Mouse (Mus musculus): ENCODE results near the gene Csad.
"Not testable (repeated sequence)": the region's sequence is repeated elsewhere in the genome, so short reads cannot be mapped to it uniquely, and the experiment has no call there.

Csad gene

GRCm38 (mm10) chr15:102235371-102236027 is 31.0 kb upstream of the Csad start:
- peak; percentile 55 for DNase-seq (ENCODE audit: low spot score)

- no peak for DNase-seq (ENCODE audit: low spot score)
Measured at GRCm38 (mm10) chr15:102233896-102234295, 29.4 kb upstream of the Csad start.

DNA sequence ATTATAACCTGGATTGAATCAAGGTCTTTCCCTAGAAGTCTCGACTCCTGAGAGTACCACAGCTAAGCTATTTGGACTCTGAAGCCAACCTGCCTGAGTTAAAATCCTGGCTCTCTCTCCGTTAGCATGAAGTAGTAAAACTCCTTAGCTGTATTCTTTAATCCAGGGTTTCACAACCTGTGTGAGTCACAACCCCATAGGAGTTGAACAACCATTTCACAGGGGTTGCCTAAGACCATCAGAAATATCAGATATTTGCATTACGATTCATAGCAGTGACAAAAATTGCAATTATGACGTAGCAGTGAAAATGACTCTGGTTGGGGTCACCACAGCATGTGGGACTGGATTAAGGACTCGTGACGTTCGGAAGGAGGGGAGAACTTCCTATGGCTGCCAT is 28.2 kb upstream of the Csad start:
- DNase-seq (ENCODE audit: low spot score), result no peak

DNA sequence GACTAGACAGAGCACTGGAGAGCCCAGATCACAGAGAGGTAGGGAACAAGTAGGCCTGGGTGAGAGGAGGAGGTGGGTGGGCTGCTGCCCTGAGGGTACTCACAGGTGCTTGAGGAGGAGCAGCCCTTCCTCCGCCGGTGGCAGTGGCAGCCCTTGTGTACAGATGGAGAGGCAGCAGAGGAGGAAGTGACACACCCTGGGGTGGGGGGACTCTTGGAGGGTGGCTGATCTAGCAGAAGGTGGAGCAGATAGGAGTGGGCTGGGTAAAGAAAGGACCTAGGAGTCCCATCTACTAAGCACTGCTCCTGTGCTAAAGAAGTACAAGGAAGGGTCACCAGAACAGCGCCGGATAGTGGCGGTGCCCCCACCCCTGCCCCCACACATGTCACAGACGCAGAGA is 27.2 kb upstream of the Csad start, which contains the start of gene Itgb7:
Itgb7 (minus strand) TSS at position 197 of the 400 bp plus-strand sequence.
- DNase-seq (ENCODE audit: low spot score), result no peak

GRCm38 (mm10) chr15:102230408-102231321 is 26.1 kb upstream of the Csad start:
- DNase-seq (ENCODE audit: low spot score), result no peak

DNA sequence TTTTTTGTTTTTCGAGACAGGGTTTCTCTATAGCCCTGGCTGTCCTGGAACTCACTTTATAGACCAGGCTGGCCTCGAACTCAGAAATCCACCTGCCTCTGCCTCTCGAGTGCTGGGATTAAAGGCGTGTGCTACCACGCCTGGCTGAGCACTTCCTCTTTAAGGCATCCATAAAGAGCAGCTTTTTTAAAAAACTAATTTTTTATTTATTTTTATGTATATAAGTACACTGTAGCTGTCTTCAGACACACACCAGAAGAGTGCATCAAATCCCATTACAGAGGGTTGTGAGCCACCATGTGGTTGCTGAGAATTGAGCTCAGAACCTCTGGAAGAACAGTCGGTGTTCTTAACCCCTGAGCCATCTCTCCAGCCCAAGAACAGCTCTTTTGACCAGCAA is 21.1 kb upstream of the Csad start:
- not testable (repeated sequence) for DNase-seq (ENCODE audit: low spot score)

DNA sequence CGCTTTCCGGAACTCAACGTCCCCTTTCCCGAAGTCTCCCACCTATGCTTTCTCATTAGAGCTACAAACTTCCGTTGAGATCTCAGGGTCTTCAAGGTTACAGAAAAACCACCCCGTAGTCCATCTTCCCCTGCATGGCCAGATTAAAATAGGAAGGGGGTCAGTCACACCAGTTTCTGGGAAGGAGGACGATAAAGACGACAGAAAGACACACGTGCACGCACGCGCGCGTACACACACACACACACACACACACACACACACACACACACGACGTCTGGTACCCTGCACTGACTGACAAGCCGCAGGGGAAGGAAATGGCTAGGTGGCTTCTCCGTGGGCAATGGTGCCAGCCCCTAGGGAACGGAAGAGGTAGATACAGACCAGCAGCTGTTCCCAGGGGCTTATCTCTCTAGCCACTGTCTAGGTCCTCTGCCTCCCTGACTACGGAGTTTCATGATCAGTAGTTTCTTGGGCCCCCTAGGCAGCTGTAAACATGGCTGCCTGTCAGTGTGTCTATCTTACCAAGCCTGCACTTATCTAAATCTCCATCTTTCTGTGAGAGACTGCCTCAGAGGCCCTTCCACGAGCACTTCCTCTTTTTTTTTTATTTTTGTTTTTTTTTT is 20.6 kb upstream of the Csad start:
- no peak for DNase-seq (ENCODE audit: low spot score)

DNA sequence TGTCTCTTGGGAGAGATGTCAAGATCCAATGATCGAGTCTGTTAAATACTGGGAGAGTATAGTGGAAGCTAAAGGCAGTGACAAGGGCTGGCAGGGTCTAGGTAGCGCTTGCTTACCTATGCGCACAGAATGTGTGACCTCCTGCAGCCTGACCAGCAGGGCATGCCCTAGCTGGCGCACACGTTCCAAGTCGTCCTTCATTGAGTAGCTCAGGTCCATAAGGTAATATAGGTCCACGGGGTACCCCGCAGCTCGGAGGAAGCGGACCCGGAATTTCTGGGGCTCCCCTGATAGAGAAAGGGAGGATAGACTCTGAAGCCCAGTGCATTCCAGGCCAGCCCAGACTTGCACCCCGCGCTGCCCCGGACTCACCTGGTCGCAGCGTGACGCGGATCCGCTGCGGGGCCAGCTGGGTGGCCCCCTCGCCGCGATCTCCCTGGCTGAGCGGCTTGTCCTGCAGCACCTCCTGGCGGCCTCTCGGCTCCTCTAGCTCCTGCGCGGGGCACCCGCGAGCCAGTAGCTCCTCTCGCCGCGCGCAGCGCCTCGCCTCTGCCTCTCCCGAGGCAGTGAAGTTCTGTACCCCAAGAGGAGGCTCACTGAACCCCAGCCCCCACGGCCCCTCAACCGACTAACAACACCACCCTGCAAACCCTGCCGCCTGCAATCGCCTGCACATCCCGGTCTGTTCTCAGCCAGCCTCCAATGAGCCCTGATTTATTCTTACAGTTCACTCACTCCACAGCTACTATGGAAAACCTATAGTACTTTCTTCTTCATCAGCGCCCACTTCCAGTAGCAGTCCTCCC is 19.9 kb upstream of the Csad start:
- DNase-seq (ENCODE audit: low spot score), result peak; percentile 79

DNA sequence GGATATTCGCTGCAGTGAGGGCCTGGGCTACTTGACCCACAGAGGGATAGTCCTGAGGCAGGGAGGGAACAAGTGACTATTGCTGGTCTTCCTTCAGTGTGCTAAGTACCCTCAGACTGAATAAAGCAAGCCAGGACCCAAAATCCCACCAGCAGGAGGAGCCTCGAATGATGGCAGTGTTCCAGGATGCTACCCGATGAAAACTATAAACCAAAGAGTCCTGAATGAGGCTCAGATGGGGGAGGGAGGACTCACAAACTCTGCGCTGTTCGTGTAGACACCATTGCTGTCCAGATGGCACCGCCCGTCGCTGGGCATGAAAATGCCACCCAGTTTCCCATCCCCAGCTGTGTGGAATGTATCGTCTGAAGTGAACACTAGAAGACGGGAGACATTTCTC is 17.9 kb upstream of the Csad start:
- DNase-seq (ENCODE audit: low spot score), result no peak

GRCm38 (mm10) chr15:102217325-102217724 is 12.8 kb upstream of the Csad start:
- DNase-seq (ENCODE audit: low spot score), result no peak

DNA sequence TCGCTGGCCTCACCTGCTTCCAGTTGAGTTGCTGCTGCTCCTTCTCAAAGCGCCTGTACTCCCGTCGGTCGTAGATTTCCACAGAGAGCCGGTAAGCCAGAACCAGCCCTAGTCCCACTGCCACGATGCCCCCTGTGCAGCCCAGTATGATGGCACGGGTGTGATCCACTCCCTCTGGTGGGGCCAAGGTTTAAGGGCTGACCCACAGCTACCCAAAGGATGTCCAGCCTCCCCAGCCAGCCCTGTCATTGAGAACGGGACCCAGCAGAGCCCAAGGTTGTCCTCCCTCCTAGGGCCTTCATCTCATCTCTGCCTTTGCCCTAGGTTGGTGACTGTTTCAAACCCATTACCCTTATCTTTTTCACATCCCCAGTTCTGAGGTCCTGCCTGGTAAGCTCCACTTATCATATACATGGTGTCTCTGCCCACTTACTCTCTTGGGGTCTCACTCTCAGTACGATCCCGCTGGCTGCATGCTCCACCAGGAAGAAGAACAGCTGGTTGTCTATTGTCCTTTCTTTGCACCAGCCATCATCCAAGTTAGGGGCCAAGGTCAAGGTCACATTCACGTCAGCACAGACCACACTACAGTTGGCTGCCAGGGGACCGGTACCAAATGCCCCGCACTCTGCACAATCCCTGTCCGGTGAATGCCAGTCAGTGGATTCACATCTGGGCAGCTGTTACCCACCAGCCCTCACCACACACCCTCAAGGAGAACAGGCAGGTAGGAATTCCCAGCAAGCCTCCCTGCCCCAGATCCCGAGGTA is 12.1 kb upstream of the Csad start:
- no peak for DNase-seq (ENCODE audit: low spot score)

- no peak for DNase-seq (ENCODE audit: low spot score)
Measured at GRCm38 (mm10) chr15:102215624-102216023, 11.1 kb upstream of the Csad start.

GRCm38 (mm10) chr15:102214132-102214531 is 9.6 kb upstream of the Csad start:
- no peak for DNase-seq (ENCODE audit: low spot score)

DNA sequence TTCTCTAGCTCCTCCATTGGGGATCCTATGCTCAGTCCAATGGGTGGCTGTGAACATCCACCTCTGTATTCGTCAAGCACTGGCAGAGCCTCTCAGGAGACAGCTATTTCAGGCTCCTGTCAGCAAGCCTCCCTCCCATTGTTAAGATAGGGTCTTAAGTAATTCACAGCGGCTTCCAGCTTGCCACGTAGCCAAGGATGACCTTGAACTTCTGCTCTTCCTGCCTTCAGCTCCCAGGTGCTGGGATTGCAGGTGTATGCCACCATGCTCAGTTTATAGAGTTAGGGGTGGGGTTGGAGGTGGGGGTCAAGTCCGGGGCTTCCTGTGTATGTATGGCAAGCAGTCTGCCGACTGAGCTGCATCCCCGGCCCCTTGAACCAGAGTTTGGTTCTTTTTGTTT is 7.4 kb upstream of the Csad start:
- DNase-seq (ENCODE audit: low spot score), result no peak

DNA sequence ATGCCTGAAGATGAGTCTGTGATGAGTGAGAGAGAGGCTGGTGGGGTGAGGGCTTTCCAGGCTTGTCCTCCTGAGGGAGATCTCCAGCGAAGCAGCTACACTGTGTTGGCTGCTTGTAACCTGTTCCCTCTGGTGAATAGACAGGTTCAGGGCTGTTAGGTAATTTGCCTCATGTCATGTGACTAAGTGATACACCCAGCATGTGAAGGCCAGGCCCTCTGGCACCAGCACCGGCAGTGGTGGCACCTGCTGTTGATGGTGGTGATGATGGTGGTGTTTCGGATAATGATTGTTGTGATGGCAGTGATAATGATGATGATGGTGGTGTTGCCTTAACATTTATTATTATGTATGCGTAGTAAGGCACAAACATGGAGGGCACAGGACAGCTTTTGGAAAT is 6.3 kb upstream of the Csad start:
- no peak for DNase-seq (ENCODE audit: low spot score)

GRCm38 (mm10) chr15:102209114-102209513 is 4.6 kb upstream of the Csad start:
- no peak for DNase-seq (ENCODE audit: low spot score)

- no peak for DNase-seq (ENCODE audit: low spot score)
Measured at GRCm38 (mm10) chr15:102208092-102208561, 3.6 kb upstream of the Csad start.

DNA sequence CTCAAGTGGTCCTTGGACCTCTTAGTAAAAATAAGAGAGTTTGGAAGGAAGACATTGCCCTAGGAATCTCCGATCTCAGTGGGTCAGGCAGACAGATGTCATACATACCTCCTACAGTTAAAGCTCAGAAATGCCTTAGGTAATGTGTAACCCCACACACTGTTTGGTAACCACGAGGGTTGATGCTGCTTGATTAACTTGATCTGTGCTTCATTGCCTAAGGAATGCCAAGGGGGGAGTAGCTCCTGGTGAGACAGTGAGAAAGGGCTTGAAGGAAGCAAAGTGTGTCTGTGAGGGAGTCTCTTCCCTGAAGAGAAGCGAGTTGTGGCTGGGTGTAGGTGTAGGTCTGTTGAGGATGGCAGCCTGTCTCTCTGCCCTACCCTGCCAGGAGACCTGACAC is 2.8 kb upstream of the Csad start:
- no peak for DNase-seq (ENCODE audit: low spot score)

DNA sequence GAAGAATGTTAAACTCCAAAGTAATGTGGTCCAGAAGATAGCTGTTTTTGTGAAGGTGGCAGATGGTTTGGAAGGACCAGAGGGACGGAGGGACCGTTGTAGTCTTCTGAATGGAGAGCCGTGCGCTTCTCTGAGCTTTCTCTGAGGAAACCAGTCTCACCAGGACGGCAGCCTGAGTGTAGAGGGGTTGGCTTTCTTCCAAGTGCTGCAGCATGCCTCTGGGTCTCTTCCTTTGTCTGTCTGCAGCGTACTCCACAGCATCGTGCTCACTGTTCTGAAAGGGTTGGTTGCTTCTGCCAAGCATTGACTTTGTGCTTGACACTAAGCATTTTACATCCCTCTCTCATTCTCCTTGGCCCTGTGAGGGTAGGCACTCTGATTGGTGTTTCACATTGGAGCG is 1.3 kb upstream of the Csad start:
- DNase-seq (ENCODE audit: low spot score), result no peak

DNA sequence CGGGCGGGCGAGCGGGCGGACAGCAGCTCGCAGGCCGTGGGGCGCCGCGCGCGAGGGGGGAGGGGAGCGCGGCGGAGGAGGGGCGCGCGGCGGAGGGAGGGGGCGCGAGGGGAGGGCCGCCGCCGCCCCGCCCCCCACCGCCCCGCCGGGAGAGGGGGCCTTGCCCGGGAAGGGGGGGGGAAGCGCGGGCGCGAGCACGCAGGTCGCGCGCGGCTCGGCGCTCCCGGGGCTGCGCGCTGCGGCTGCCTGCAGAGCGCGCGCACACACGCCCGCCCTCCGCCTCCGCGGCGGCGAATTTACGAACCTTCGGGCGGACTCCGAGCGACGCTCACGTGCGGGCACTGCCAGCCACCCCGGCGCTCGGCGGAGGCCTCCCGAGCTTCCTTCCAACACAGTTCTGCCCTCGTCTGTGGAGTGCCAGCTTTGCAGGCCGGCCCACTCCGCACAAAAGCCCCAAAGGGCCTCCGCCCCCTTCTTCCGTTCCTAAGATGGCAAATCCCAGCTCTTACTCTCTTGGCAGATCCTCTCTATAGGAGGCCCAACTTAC is 616 bp downstream of the Csad start:
- peak; percentile 60 for DNase-seq (ENCODE audit: low spot score)
